Mouse (Mus musculus) adrenal gland, postnatal 25 days (tissue): ENCODE measurements at regions not wholly inside any gene's neighbourhood (a gene's known extent, or its start where the extent isn't known, plus 50 kb on each side); places are given as distances from the start of the nearest gene placed in this dataset.

Experiments
- DNase-seq: peaks from one replicate; pipeline ENCODE4 v3.0.0; 2021; ENCODE audit warnings: mixed read lengths

GRCm38 (mm10) chr8:97477098-97477457 is 1588.7 kb upstream of the Got2 start:
- DNase-seq: no peak

GRCm38 (mm10) chr8:97476430-97477097 is 1588.2 kb upstream of the Got2 start:
- no peak for DNase-seq

- DNase-seq: no peak
These were observed 1585.0 kb upstream of the Got2 start for GRCm38 (mm10) chr8:97473326-97473725.

GRCm38 (mm10) chr8:97461478-97461877 is 1573.1 kb upstream of the Got2 start:
- no peak for DNase-seq

GRCm38 (mm10) chr8:97447696-97448095 is 1559.3 kb upstream of the Got2 start:
- no peak for DNase-seq

GRCm38 (mm10) chr8:97441483-97441882 is 1553.1 kb upstream of the Got2 start:
- DNase-seq: no peak

GRCm38 (mm10) chr8:97433584-97433983 is 1545.2 kb upstream of the Got2 start:
- no peak for DNase-seq

GRCm38 (mm10) chr8:97431467-97431866 is 1543.1 kb upstream of the Got2 start:
- DNase-seq: no peak

- no peak for DNase-seq
These were observed 1534.0 kb upstream of the Got2 start for GRCm38 (mm10) chr8:97422331-97422730.

GRCm38 (mm10) chr8:97414742-97415141 is 1526.4 kb upstream of the Got2 start:
- DNase-seq: no peak

- DNase-seq: no peak
These were observed 1515.0 kb upstream of the Got2 start for GRCm38 (mm10) chr8:97403308-97403707.

- no peak for DNase-seq
These were observed 1509.0 kb upstream of the Got2 start for GRCm38 (mm10) chr8:97397327-97397719.

GRCm38 (mm10) chr8:97396634-97397326 is 1508.4 kb upstream of the Got2 start:
- DNase-seq: no peak

- DNase-seq: no peak
These were observed 1501.3 kb upstream of the Got2 start for GRCm38 (mm10) chr8:97389651-97390050.

- no peak for DNase-seq
These were observed 1500.8 kb upstream of the Got2 start for GRCm38 (mm10) chr8:97389149-97389548.

GRCm38 (mm10) chr8:97374911-97375771 is 1486.8 kb upstream of the Got2 start:
- DNase-seq: no peak

GRCm38 (mm10) chr8:97346630-97347029 is 1458.3 kb upstream of the Got2 start:
- no peak for DNase-seq

GRCm38 (mm10) chr8:97315497-97315896 is 1427.2 kb upstream of the Got2 start:
- DNase-seq: no peak

- no peak for DNase-seq
These were observed 1420.0 kb upstream of the Got2 start for GRCm38 (mm10) chr8:97308304-97308703.

- no peak for DNase-seq
These were observed 1382.2 kb upstream of the Got2 start for GRCm38 (mm10) chr8:97270582-97270981.

- no peak for DNase-seq
These were observed 1372.6 kb upstream of the Got2 start for GRCm38 (mm10) chr8:97260964-97261363.

GRCm38 (mm10) chr8:97254169-97254568 is 1365.8 kb upstream of the Got2 start:
- DNase-seq: no peak

GRCm38 (mm10) chr8:97252232-97252631 is 1363.9 kb upstream of the Got2 start:
- no peak for DNase-seq
